Mouse (Mus musculus): ENCODE results near the gene Olfr588-ps1. TPM values are rescaled to one million over a fixed set of nuclear protein-coding genes. Genes with fewer than 3 reads are reported as not detected.
"Not testable (repeated sequence)": the region's sequence is repeated elsewhere in the genome, so short reads cannot be mapped to it uniquely, and the experiment has no call there.

Gene Olfr588-ps1
- not detected in 2 replicates for polyA plus RNA-seq (2014; fragmentation: Nextera tagmentation; extraction: Ambion mirVana)

GRCm38 (mm10) chr7:103140579-103140978 is at the start of gene Olfr588-ps1:
Gene Olfr588-ps1, plus strand, starts transcription at chr7:103140879.
- Histone ChIP-seq H3K4me3 (ENCODE audit: low read depth, low read length) (no peak within 1 kb of the TSS), H3K4me1 (ENCODE audit: control insufficient read depth, insufficient read depth, low read length) (no peaks in the 10 kb centered on the region), H3K9me3 (ENCODE audit: control insufficient read depth, low read length) (no peaks in the 10 kb centered on the region), H3K36me3 (ENCODE audit: control insufficient read depth, insufficient read depth, low read length) (no peaks in the 10 kb centered on the region), H3K27ac (ENCODE audit: low read depth, low read length) (no peak within 1 kb of the TSS), H3K9ac (ENCODE audit: low read length) (no peak within 1 kb of the TSS), H3K4me2 (no peak within 1 kb of the TSS), H3K27me3 (ENCODE audit: control insufficient read depth, insufficient read depth, low read length) (no peaks in the 10 kb centered on the region)
- no peak for DNase-seq (ENCODE audit: low spot score, missing footprints)
- 83% methylated on average over 1 of the region's 1 CpGs for WGBS
- ATAC-seq (ENCODE audit: low FRiP score) = no peak

DNA sequence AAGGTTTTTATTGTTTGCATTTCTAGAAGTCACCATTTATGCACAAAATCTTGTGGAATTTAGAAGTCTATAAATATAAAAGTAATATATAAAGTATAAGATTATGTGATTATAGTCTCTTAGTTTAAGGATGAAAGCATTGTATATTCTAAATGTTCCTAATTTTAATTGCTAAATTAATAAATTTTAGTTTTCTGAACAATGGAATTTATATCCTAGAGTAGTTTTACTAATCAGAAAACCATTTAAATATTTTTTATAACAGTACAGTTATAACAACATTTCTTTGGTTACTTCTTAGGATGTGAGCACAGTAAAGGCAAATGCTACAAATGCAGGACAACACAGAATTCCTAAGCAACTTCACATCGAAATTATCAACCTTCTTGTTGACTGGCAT is 43.3 kb upstream of the Olfr588-ps1 start, which contains the start of gene Olfr585:
TSS of gene Olfr585 (plus strand) at position 301 of the 400 bp plus-strand sequence.
- Histone ChIP-seq H3K9me3 (ENCODE audit: control insufficient read depth, low read length) (no peaks in the 10 kb centered on the region), H3K27me3 (ENCODE audit: control insufficient read depth, insufficient read depth, low read length) (no peaks in the 10 kb centered on the region), H3K36me3 (ENCODE audit: control insufficient read depth, insufficient read depth, low read length) (no peaks in the 10 kb centered on the region), H3K9ac (ENCODE audit: low read length) (no peak within 1 kb of the TSS), H3K4me1 (ENCODE audit: control insufficient read depth, insufficient read depth, low read length) (no peaks in the 10 kb centered on the region), H3K27ac (ENCODE audit: low read depth, low read length) (no peak within 1 kb of the TSS), H3K4me2 (no peak within 1 kb of the TSS), H3K4me3 (ENCODE audit: low read depth, low read length) (no peak within 1 kb of the TSS)
- 90% methylated on average over 1 of the region's 1 CpGs for WGBS
- ATAC-seq (ENCODE audit: low FRiP score) (no peak), DNase-seq (ENCODE audit: low spot score, missing footprints) (no peak)

DNA sequence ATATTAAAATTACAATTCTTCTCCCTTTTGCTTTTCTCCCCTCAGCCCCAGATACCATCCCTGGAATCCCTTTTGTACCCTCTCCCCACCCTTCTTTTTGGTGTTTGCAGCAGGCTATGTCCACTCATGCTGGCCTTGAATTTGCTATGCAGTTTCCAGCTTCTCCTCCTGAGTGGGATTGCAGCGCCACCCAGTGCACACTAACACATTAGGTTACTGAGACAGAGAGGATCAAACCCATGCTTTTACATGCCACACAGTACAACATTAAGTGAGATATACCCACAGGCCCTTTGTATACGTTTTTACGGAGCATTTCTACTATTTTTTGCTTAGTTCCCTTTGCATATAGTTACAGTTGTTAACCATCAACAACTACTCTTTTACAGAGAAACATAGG is 21.3 kb upstream of the Olfr588-ps1 start:
- H3K9me3 ChIP-seq (ENCODE audit: control insufficient read depth, low read length) = no peaks in the 10 kb centered on the region
- H3K27ac ChIP-seq (ENCODE audit: low read depth, low read length) = no peak overlapping the region
- H3K4me1 ChIP-seq (ENCODE audit: control insufficient read depth, insufficient read depth, low read length) = no peaks in the 10 kb centered on the region
- no peak overlapping the region for H3K4me2 ChIP-seq
- WGBS = 48% methylated on average over 3 of the region's 3 CpGs
- H3K27me3 ChIP-seq (ENCODE audit: control insufficient read depth, insufficient read depth, low read length) = no peaks in the 10 kb centered on the region
- no peak overlapping the region for H3K4me3 ChIP-seq (ENCODE audit: low read depth, low read length)
- H3K36me3 ChIP-seq (ENCODE audit: control insufficient read depth, insufficient read depth, low read length) = no peaks in the 10 kb centered on the region
- ATAC-seq (ENCODE audit: low FRiP score) (no peak), DNase-seq (ENCODE audit: low spot score, missing footprints) (peak; percentile 84)
- H3K9ac ChIP-seq (ENCODE audit: low read length) = no peak overlapping the region

DNA sequence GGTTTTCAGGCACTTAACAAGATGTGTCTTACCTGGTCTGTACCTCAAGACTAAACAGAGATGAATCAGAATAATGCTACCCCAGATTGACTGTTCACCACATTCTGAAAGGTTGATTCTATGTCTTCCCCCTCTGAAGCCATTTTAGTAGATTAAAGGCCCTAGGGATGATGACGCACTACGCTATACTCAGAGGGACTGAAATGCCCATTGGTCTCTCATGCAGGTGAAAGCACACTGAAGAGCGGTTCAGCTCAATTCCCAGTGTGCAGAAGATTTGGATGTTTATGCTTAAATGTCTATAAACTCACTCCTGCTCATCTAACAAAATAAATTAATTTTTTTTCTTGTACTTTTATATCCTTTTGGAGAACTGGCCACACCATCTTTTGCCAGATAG is 15.1 kb upstream of the Olfr588-ps1 start, which contains the start of gene Olfr586:
TSS of gene Olfr586 (minus strand) at position 101 of the 400 bp plus-strand sequence.
- no peak within 1 kb of the TSS for H3K4me2 ChIP-seq
- H3K9me3 ChIP-seq (ENCODE audit: control insufficient read depth, low read length) = no peaks in the 10 kb centered on the region
- no peaks in the 10 kb centered on the region for H3K36me3 ChIP-seq (ENCODE audit: control insufficient read depth, insufficient read depth, low read length)
- no peaks in the 10 kb centered on the region for H3K27me3 ChIP-seq (ENCODE audit: control insufficient read depth, insufficient read depth, low read length)
- WGBS = 93% methylated on average over 3 of the region's 3 CpGs
- H3K4me1 ChIP-seq (ENCODE audit: control insufficient read depth, insufficient read depth, low read length) = no peaks in the 10 kb centered on the region
- no peak within 1 kb of the TSS for H3K27ac ChIP-seq (ENCODE audit: low read depth, low read length)
- no peak for DNase-seq (ENCODE audit: low spot score, missing footprints)
- ATAC-seq (ENCODE audit: low FRiP score) = no peak
- H3K4me3 ChIP-seq (ENCODE audit: low read depth, low read length) = no peak within 1 kb of the TSS
- no peak within 1 kb of the TSS for H3K9ac ChIP-seq (ENCODE audit: low read length)

DNA sequence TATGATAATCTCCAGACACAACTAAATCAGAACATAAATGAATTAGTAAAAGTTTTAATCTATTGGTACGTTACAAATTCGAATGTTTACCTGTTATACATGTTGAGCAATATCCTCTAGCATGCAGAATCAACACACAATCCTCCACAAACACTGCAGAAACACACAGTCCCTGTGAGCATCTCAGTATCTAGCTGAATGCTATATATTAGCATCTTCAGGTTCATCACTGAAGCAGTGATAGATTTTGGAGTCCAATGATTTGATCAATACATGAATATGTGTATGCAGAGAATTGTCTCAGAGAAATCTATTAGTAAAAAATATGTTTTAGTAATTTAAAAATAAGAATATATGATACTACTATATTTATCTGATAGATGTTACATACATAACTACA is 15.6 kb downstream of the Olfr588-ps1 start, which contains the start of gene Olfr589:
TSS of gene Olfr589 (minus strand) at position 101 of the 400 bp plus-strand sequence.
- H3K9ac ChIP-seq (ENCODE audit: low read length) = no peak within 1 kb of the TSS
- H3K4me3 ChIP-seq (ENCODE audit: low read depth, low read length) = no peak within 1 kb of the TSS
- 74% methylated on average over 2 of the region's 2 CpGs for WGBS
- H3K4me2 ChIP-seq = no peak within 1 kb of the TSS
- no peaks in the 10 kb centered on the region for H3K4me1 ChIP-seq (ENCODE audit: control insufficient read depth, insufficient read depth, low read length)
- DNase-seq (ENCODE audit: low spot score, missing footprints) = no peak
- no peak within 1 kb of the TSS for H3K27ac ChIP-seq (ENCODE audit: low read depth, low read length)
- H3K9me3 ChIP-seq (ENCODE audit: control insufficient read depth, low read length) = no peaks in the 10 kb centered on the region
- H3K27me3 ChIP-seq (ENCODE audit: control insufficient read depth, insufficient read depth, low read length) = no peaks in the 10 kb centered on the region
- no peaks in the 10 kb centered on the region for H3K36me3 ChIP-seq (ENCODE audit: control insufficient read depth, insufficient read depth, low read length)
- ATAC-seq (ENCODE audit: low FRiP score) = no peak

DNA sequence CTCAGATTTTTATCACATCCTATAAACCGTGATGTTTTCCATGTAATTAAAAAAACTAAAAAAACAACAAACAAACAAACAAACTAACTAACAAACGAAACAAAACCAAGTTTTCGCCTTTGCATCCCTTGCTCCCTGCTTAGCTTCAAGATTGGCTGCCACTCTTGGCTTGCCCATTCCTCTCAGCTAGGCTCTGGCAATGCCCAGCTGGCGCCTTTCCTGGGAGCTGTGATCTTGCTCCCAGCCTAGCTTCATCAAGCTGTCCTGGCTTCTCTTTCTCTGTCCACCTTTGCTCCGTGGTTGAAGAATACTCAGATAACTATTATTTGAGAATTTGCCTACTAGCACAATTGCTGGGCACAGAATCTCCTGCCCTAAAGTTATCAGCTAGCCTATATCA is 29.0 kb downstream of the Olfr588-ps1 start:
- Histone ChIP-seq H3K4me2 (no peak overlapping the region), H3K4me1 (ENCODE audit: control insufficient read depth, insufficient read depth, low read length) (no peaks in the 10 kb centered on the region), H3K27me3 (ENCODE audit: control insufficient read depth, insufficient read depth, low read length) (no peaks in the 10 kb centered on the region), H3K4me3 (ENCODE audit: low read depth, low read length) (no peak overlapping the region), H3K36me3 (ENCODE audit: control insufficient read depth, insufficient read depth, low read length) (no peaks in the 10 kb centered on the region), H3K9ac (ENCODE audit: low read length) (no peak overlapping the region), H3K9me3 (ENCODE audit: control insufficient read depth, low read length) (no peaks in the 10 kb centered on the region), H3K27ac (ENCODE audit: low read depth, low read length) (no peak overlapping the region)
- WGBS = 85% methylated on average over 5 of the region's 5 CpGs
- DNase-seq (ENCODE audit: low spot score, missing footprints) (no peak), ATAC-seq (ENCODE audit: low FRiP score) (no peak)

GRCm38 (mm10) chr7:103178240-103178639 is 37.6 kb downstream of the Olfr588-ps1 start, which contains the start of gene Olfr591:
Gene Olfr591, minus strand, starts transcription at chr7:103178340.
- no peaks in the 10 kb centered on the region for H3K36me3 ChIP-seq (ENCODE audit: control insufficient read depth, insufficient read depth, low read length)
- no peak within 1 kb of the TSS for H3K27ac ChIP-seq (ENCODE audit: low read depth, low read length)
- no peak within 1 kb of the TSS for H3K4me3 ChIP-seq (ENCODE audit: low read depth, low read length)
- H3K27me3 ChIP-seq (ENCODE audit: control insufficient read depth, insufficient read depth, low read length) = no peaks in the 10 kb centered on the region
- ATAC-seq (ENCODE audit: low FRiP score) = no peak
- WGBS = 77% methylated on average over 1 of the region's 1 CpGs
- no peak for DNase-seq (ENCODE audit: low spot score, missing footprints)
- no peak within 1 kb of the TSS for H3K4me2 ChIP-seq
- no peaks in the 10 kb centered on the region for H3K4me1 ChIP-seq (ENCODE audit: control insufficient read depth, insufficient read depth, low read length)
- no peaks in the 10 kb centered on the region; the same call in 1 of the 2 replicates for H3K9me3 ChIP-seq (ENCODE audit: control insufficient read depth, low read length)
- H3K9ac ChIP-seq (ENCODE audit: low read length) = no peak within 1 kb of the TSS

GRCm38 (mm10) chr7:103184503-103184902 is 43.8 kb downstream of the Olfr588-ps1 start, which contains the start of gene Olfr592:
Gene Olfr592, plus strand, starts transcription at chr7:103184803.
- not testable (repeated sequence) for DNase-seq (ENCODE audit: low spot score, missing footprints); H3K4me3 ChIP-seq (ENCODE audit: low read depth, low read length); H3K9ac ChIP-seq (ENCODE audit: low read length); H3K9me3 ChIP-seq (ENCODE audit: control insufficient read depth, low read length); H3K27ac ChIP-seq (ENCODE audit: low read depth, low read length); H3K4me1 ChIP-seq (ENCODE audit: control insufficient read depth, insufficient read depth, low read length); ATAC-seq (ENCODE audit: low FRiP score); H3K4me2 ChIP-seq; H3K27me3 ChIP-seq (ENCODE audit: control insufficient read depth, insufficient read depth, low read length); H3K36me3 ChIP-seq (ENCODE audit: control insufficient read depth, insufficient read depth, low read length)
- WGBS = 68% methylated on average over 1 of the region's 1 CpGs
